Mouse (Mus musculus): ENCODE data around the gene Slx4ip. TPM values are rescaled to one million over a fixed set of nuclear protein-coding genes. Genes with fewer than 3 reads are reported as not detected.

The Slx4ip gene
- polyA plus RNA-seq (2014; fragmentation: Illumina TruSeq; extraction: RNeasy Lipid Tissue Mini Kit (QIAGEN cat#74804); ENCODE audit: insufficient read depth, low read depth, low replicate concordance): 1.5 TPM

GRCm38 (mm10) chr2:136891068-136891950 is at the start of gene Slx4ip, which contains the start of the genes AL731706.1 and Mkks:
Gene Slx4ip, plus strand, starts transcription at chr2:136891218.
Gene AL731706.1, minus strand, starts transcription at chr2:136891389.
Gene Mkks, minus strand, starts transcription at chr2:136891389.

GRCm38 (mm10) chr2:136885579-136885978 is 5.4 kb upstream of the Slx4ip start, which contains the start of gene AL731706.2:
Gene AL731706.2, minus strand, starts transcription at chr2:136885679.

GRCm38 (mm10) chr2:137116025-137116674 is 225.1 kb downstream of the Slx4ip start, which contains the start of gene Jag1:
Gene Jag1, minus strand, starts transcription at chr2:137116644.

Other genes starting within 250 kb of the Slx4ip start
- not detected for gene Snap25, start 177.8 kb upstream of the Slx4ip start, polyA plus RNA-seq (2014; fragmentation: Illumina TruSeq; extraction: RNeasy Lipid Tissue Mini Kit (QIAGEN cat#74804); ENCODE audit: insufficient read depth, low read depth, low replicate concordance)
- not detected for gene AL731706.2, start 5.5 kb upstream of the Slx4ip start, polyA plus RNA-seq (2014; fragmentation: Illumina TruSeq; extraction: RNeasy Lipid Tissue Mini Kit (QIAGEN cat#74804); ENCODE audit: insufficient read depth, low read depth, low replicate concordance)
- gene AL731706.1, start 171 bp downstream of the Slx4ip start, polyA plus RNA-seq (2014; fragmentation: Illumina TruSeq; extraction: RNeasy Lipid Tissue Mini Kit (QIAGEN cat#74804); ENCODE audit: insufficient read depth, low read depth, low replicate concordance): 17.7 TPM
- 9.8 TPM for gene Mkks, start 171 bp downstream of the Slx4ip start, polyA plus RNA-seq (2014; fragmentation: Illumina TruSeq; extraction: RNeasy Lipid Tissue Mini Kit (QIAGEN cat#74804); ENCODE audit: insufficient read depth, low read depth, low replicate concordance)
- gene Jag1, start 225.4 kb downstream of the Slx4ip start, polyA plus RNA-seq (2014; fragmentation: Illumina TruSeq; extraction: RNeasy Lipid Tissue Mini Kit (QIAGEN cat#74804); ENCODE audit: insufficient read depth, low read depth, low replicate concordance): 7.8 TPM